Mouse (Mus musculus) myocyte (in vitro differentiated cells): ENCODE results near the gene Dmwd.

ENCODE experiments used
- E2F4 ChIP-seq: IDR thresholded peaks from one replicate; pipeline ENCODE4 v1.6.1; 2011; ENCODE audit warnings: mild to moderate bottlenecking, control low read depth, moderate library complexity; ENCODE audit not compliant: insufficient read depth
- MYOG ChIP-seq, 3 experiments: IDR thresholded peaks; one replicate each; pipeline ENCODE4 v1.6.1; 2011; ENCODE audit warnings: control low read depth in 2 of 3, low read depth in 2 of 3, mild to moderate bottlenecking in 2 of 3; ENCODE audit not compliant: insufficient read length in 2 of 3, control insufficient read depth in 1 of 3, insufficient read depth in 1 of 3
- POLR2A ChIP-seq: IDR thresholded peaks from one replicate; pipeline ENCODE4 v1.6.1; 2011; ENCODE audit warnings: low read depth, mild to moderate bottlenecking, control low read depth, moderate library complexity; ENCODE audit not compliant: insufficient read length
- POLR2AphosphoS2 ChIP-seq: IDR thresholded peaks from one replicate; pipeline ENCODE4 v1.6.1; 2011; ENCODE audit warnings: low read depth, control low read depth; ENCODE audit not compliant: insufficient read length
- REST ChIP-seq: IDR thresholded peaks from one replicate; pipeline ENCODE4 v1.6.1; 2011; ENCODE audit warnings: mild to moderate bottlenecking, control low read depth, moderate library complexity; ENCODE audit not compliant: insufficient read depth, insufficient read length
- TCF3 ChIP-seq: IDR thresholded peaks from one replicate; pipeline ENCODE4 v1.6.1; 2011; ENCODE audit warnings: low read depth, control low read depth; ENCODE audit not compliant: insufficient read length
- USF1 ChIP-seq: IDR thresholded peaks from one replicate; pipeline ENCODE4 v1.6.1; 2011; ENCODE audit warnings: low read depth, mild to moderate bottlenecking, control low read depth, moderate library complexity

- TF ChIP-seq TCF3 (no peak), POLR2A (no peak), REST (no peak), E2F4 (no peak), POLR2AphosphoS2 (no peak), MYOG (IDR thresholded peaks at IDR 0.05; ENCODE audit: control insufficient read depth in 1 of 3, insufficient read depth in 1 of 3, insufficient read length in 2 of 3, low read depth in 2 of 3) (no peak), USF1 (no peak)
Measured at GRCm38 (mm10) chr7:19080451-19080950, 4.5 kb downstream of the Dmwd start.
